9 mouse cellular contexts compared by ENCODE assay signal in the genomic region with DNA sequence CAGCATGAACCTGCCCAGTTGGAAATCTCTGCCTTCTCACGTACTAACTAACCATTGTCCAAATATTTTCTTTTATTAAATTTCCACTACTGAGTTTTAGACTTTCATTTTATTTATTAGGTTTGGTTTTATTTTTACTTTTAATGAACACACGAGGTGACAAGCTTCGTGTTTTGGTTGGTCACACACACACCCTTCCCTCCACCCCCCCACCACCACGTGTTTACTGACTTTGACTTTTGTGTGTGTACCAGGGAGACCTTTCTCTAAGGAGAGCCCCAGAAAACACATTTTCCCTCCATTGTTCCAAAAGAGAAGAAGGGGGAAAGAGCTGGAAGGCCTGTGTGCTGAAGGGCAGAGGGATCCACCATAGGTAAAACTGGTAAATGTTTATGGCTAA.
"Had no signal": no experiment of that assay in that cellular context is flagged by ENCODE, and none has a peak within 500 bp of the region (broad histone marks: within the 10 kb centered on the region; RNA-seq: fewer than 3 reads in every experiment).

No protein-coding gene starts in this region.

- H3K4me1 ChIP-seq: neural tube, embryonic 12.5 days; neural tube, embryonic 13.5 days; neural tube, embryonic 15.5 days; stomach, embryonic 15.5 days had no signal

- H3K4me2 ChIP-seq: neural tube, embryonic 12.5 days; neural tube, embryonic 13.5 days; neural tube, embryonic 15.5 days; stomach, embryonic 15.5 days had no signal

- H3K9ac ChIP-seq: neural tube, embryonic 12.5 days; neural tube, embryonic 13.5 days; neural tube, embryonic 15.5 days; stomach, embryonic 15.5 days had no signal

- H3K36me3 ChIP-seq: neural tube, embryonic 12.5 days; neural tube, embryonic 13.5 days; neural tube, embryonic 15.5 days; stomach, embryonic 15.5 days had no signal

- H3K4me3 ChIP-seq: neural tube, embryonic 12.5 days; neural tube, embryonic 13.5 days; neural tube, embryonic 15.5 days; stomach, embryonic 15.5 days had no signal

- DNase-seq: retina, postnatal 1 day; right cerebral cortex, adult 18-20 months; right cerebral cortex, postnatal 14 days; right cerebral cortex, postnatal 4 days; thymus, adult 18-20 months had no signal

- H3K27me3 ChIP-seq: neural tube, embryonic 12.5 days; neural tube, embryonic 13.5 days; neural tube, embryonic 15.5 days; stomach, embryonic 15.5 days had no signal

- H3K27ac ChIP-seq: neural tube, embryonic 12.5 days; neural tube, embryonic 13.5 days; neural tube, embryonic 15.5 days; stomach, embryonic 15.5 days had no signal

- H3K9me3 ChIP-seq: neural tube, embryonic 12.5 days; neural tube, embryonic 13.5 days; neural tube, embryonic 15.5 days; stomach, embryonic 15.5 days had no signal
